Comparison of ENCODE assay signal across 8 mouse cellular contexts in the genomic region with DNA sequence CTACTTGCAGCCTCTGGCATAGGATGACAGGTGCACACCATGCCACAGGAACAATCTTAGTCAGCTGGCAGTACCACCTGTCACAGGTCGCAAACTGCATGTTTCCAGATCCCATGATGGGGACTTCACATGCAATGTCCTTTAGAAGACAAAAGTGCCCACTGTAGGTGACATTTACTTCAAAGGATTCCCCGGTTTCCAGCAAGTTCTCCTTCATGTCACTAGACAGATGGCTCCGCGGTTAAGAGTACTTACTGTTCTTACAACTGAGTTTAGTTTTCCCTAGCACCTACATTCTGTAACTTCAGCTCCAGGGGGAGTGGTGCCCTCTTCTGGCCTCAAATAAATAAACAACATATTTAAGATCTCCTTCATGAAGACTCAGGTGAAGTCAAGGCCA. TPM values are rescaled to one million over a fixed set of nuclear protein-coding genes. Genes with fewer than 3 reads are reported as not detected.
DNase-seq lines count a peak whose midpoint lies in the region; ATAC-seq and TF ChIP-seq lines count a peak whose summit lies in the region.

No protein-coding gene starts in this region.

- TF ChIP-seq CTCF in lung, adult 2 months (IDR thresholded peaks at IDR 0.05; ENCODE audit: insufficient read depth, low read length): 0 out of 2 replicates have a peak, but pooled peaks have one; percentile 1

- 74% methylated on average over 4 of the region's 4 CpGs for whole genome bisulfite sequencing in lung, adult 2 months

- no peak for DNase-seq in frontal cortex, postnatal 25 days (ENCODE audit: low spot score in 2 of 2)
- no peak for DNase-seq in lung, adult 2 months
- no peak for DNase-seq in lung, postnatal 10 days
- DNase-seq in NIH3T3 (ENCODE audit: low read depth): peak; percentile 18
- peak; percentile 39 for DNase-seq in induced T-regulatory cell, adult 2 months (ENCODE audit: low read depth)
- no peak for DNase-seq in urinary bladder, adult 2 months (ENCODE audit: low spot score)
- no peak for DNase-seq in right cerebral cortex, postnatal 25 days

- H3K4me3 ChIP-seq in lung, adult 2 months (replicated peaks; ENCODE audit: extremely low read depth, low read depth, low read length): no peak overlapping the region

- H3K4me1 ChIP-seq in lung, adult 2 months (ENCODE audit: control insufficient read depth, insufficient read depth, low read length): no peaks in the 10 kb centered on the region

- peak; percentile 58; the same call in 1 of the 2 replicates for ATAC-seq in frontal cortex, adult (ENCODE audit: low TSS enrichment)

- no peak for TF ChIP-seq POLR2A in lung, adult 2 months (IDR thresholded peaks at IDR 0.05; ENCODE audit: borderline replicate concordance, extremely low read depth, low read depth, low read length)

RNA-seq across cellular contexts. Expression of gene Ptpn11, which starts 18.4 kb away (rescaled TPM):
- 31.2 and 44.4 TPM in 2 replicates for polyA plus RNA-seq in lung, adult 2 months (2012; rRNA removed)
- 40.0 and 56.5 TPM in 2 replicates for polyA plus RNA-seq in urinary bladder, adult 2 months (2012; rRNA removed)

RNA-seq across cellular contexts. Expression of gene Rpl6, which starts 31.4 kb away (rescaled TPM):
- polyA plus RNA-seq in lung, adult 2 months (2012; rRNA removed): 171 and 213 TPM in 2 replicates
- 889 and 965 TPM in 2 replicates for polyA plus RNA-seq in urinary bladder, adult 2 months (2012; rRNA removed)

RNA-seq across cellular contexts. Expression of gene Hectd4, which starts 47.2 kb away (rescaled TPM):
- polyA plus RNA-seq in lung, adult 2 months (2012; rRNA removed): 15.4 and 16.4 TPM in 2 replicates
- 11.8 and 13.2 TPM in 2 replicates for polyA plus RNA-seq in urinary bladder, adult 2 months (2012; rRNA removed)

Comparison
In these comparisons a context has a peak if more than half of its experiments do, and no peak if none do; other contexts are left out.
1. DNase-seq: peak in NIH3T3 (single experiment) and induced T-regulatory cell, adult 2 months (single experiment); none in frontal cortex, postnatal 25 days (0 of 2), lung, adult 2 months (single experiment), lung, postnatal 10 days (single experiment), urinary bladder, adult 2 months (single experiment) and right cerebral cortex, postnatal 25 days (single experiment).